Mouse (Mus musculus) spleen, adult 10 weeks (tissue): ENCODE measurements around the gene Eps8l3. TPM values are rescaled to one million over a fixed set of nuclear protein-coding genes. Genes with fewer than 3 reads are reported as not detected.

ENCODE experiments used
- polyA plus RNA-seq: library from polyadenylated mRNA; stranded (reverse); fragments of 350-450 nt; fragmentation: Illumina TruSeq; extraction: RNeasy Lipid Tissue Mini Kit (QIAGEN cat#74804); gene quantifications from one replicate; pipeline ENCODE4 v1.2.3, GENCODE M21; 2015; ENCODE audit warnings: low replicate concordance; ENCODE audit not compliant: insufficient read depth

Eps8l3 gene
- not detected for polyA plus RNA-seq

DNA sequence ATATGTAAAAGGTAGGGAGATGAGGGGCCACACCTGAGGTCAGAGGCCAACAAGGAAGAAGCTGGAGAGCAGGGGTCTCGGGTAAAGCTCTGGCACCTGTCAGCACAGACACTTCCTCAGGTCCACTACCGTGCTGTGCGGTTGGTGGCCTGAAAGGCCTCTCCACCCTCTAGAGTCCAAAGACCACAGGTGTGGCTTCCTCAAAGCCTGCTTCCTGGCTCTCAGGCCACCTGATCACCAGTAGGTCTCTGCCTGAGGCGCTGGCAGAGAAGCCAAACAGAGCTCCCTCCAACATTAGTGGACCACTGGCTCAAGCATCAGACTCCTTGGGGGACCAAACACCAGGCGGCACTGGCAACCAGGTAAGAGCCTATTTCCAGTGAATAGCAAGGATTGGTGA is at the start of gene Eps8l3:
Eps8l3 (plus strand) TSS at position 225 of the 400 bp plus-strand sequence.

DNA sequence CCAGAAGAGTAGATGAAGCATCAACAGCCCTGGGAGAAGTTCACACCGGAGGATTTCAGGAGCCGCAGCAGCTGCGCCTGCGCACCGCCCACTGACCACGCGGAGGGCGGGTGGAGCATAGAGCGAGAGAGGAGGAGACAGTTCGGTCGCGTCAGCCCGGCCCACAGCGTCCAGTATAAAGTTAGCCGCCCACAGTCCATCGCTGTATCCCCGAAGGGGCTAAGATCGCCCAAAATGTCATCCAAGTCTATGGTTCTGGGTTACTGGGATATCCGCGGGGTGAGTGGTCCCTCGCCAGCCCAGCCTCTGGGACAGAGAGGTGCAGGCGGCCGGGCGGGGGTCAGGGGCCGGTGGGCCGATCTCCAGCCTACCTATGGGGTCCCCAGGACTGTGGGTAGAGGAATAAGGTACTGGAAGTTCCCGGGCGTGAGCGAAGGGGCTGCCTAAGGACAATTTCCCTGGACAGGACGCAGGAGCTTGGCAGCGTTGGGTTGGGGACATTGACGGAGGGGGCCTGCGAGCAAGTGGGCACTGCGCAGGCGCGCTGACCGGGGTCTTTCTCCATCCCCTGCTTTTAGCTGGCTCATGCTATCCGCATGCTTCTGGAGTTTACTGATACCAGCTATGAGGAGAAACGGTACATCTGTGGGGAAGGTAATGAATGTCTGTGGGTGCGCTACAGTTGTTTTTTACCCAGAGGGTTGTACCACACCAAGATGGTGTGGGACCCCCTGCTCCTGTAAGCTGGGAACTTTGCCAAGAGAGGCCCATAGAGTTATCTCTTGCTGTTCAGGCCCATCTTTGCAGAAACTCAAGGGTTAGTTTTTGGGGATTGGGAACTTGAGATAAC is 18.9 kb downstream of the Eps8l3 start, which contains the start of gene Gstm5:
Gstm5 (plus strand) TSS at position 102 of the 850 bp plus-strand sequence.

DNA sequence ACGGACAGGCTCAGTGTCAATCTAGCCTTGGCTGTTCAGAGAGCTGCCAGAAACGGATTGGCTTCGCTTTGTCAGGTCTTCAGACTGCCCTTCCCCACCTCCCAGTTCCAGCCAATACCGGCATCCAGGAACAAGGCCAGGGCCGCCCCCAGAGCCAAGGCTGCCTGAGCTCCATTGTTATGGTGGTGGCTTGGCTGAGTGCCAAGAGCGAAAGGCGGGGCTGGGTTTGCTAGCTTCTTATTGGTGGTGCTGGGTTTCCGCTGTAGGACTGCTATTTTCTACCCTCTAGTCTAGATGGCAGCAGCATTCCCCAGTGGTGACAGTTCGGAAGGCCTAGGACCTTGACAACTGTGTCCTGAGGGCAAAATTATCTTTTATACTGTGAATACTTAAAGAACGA is 54.6 kb downstream of the Eps8l3 start, which contains the start of gene Gstm7:
Gstm7 (minus strand) TSS at position 148 of the 400 bp plus-strand sequence.

Other genes starting within 250 kb of the Eps8l3 start
- gene Gm10961, start 245.9 kb upstream of the Eps8l3 start, polyA plus RNA-seq = not detected
- 30.3 TPM for gene Strip1, start 245.5 kb upstream of the Eps8l3 start, polyA plus RNA-seq
- 125 TPM for gene Ahcyl1, start 180.7 kb upstream of the Eps8l3 start, polyA plus RNA-seq
- gene Csf1, start 116.8 kb upstream of the Eps8l3 start, polyA plus RNA-seq = 77.5 TPM
- gene Gstm5, start 18.6 kb downstream of the Eps8l3 start, polyA plus RNA-seq = 15.1 TPM
- 1.4 TPM for gene Gstm7, start 54.6 kb downstream of the Eps8l3 start, polyA plus RNA-seq
- not detected for gene Gstm6, start 66.5 kb downstream of the Eps8l3 start, polyA plus RNA-seq
- not detected for gene Gstm3, start 92.1 kb downstream of the Eps8l3 start, polyA plus RNA-seq
- 30.0 TPM for gene Gstm2, start 109.2 kb downstream of the Eps8l3 start, polyA plus RNA-seq
- 42.2 TPM for gene Gstm1, start 140.7 kb downstream of the Eps8l3 start, polyA plus RNA-seq
- gene Gstm4, start 167.7 kb downstream of the Eps8l3 start, polyA plus RNA-seq = 9.6 TPM
- 17.9 TPM for gene Ampd2, start 209.4 kb downstream of the Eps8l3 start, polyA plus RNA-seq
- 0.50 TPM for gene Gnat2, start 215.6 kb downstream of the Eps8l3 start, polyA plus RNA-seq